Mouse (Mus musculus): ENCODE measurements around the gene Fjx1. TPM values are rescaled to one million over a fixed set of nuclear protein-coding genes. Genes with fewer than 3 reads are reported as not detected.

The Fjx1 gene
- total and polyA plus RNA-seq, 3 experiments, result 0.17 to 0.55 (median 0.43) TPM

DNA sequence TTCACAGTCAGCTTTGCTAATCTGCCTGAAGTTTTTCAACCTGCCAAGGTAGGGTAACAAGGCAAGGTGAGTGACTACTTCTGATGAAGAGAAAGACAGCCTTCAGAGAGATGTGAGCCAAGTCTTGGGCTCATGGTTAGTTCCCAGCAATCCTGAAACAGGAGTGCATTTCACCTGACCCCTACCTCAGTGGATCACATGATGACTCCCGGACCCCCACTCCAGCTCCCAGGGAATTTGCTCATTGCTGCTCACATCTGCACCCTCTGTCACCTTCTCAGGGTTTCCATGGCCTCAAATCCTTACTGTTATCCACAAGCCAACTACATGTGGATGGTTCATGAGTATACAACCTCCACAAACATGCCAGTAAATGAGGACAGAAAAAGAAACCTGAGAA is 9.2 kb upstream of the Fjx1 start:
- in situ Hi-C loops (cut with MboI; ENCODE audit: low pct_ligation_motif_present, low pct_unique_long_range_greater_than_20kb, low sequenced_read_pairs), result no loop called here

GRCm38 (mm10) chr2:102455126-102455525 is 2.8 kb upstream of the Fjx1 start:
- no peaks in the 10 kb centered on the region for H3K27me3 ChIP-seq (replicated peaks)
- TF ChIP-seq RAD21 (IDR thresholded peaks at IDR 0.05; ENCODE audit: low read depth, low read length) (no peak), EP300 (IDR thresholded peaks at IDR 0.05; ENCODE audit: low read length) (no peak), MXI1 (IDR thresholded peaks at IDR 0.05; ENCODE audit: low read depth, low read length) (no peak), ZNF384 (IDR thresholded peaks at IDR 0.05; ENCODE audit: low read depth, low read length) (no peak), JUN (IDR thresholded peaks at IDR 0.05; ENCODE audit: insufficient read depth, low read depth, low read length) (no peak), IRF4 (IDR thresholded peaks at IDR 0.05; ENCODE audit: low read depth, low read length) (no peak), CHD2 (IDR thresholded peaks at IDR 0.05; ENCODE audit: low read length) (no peak), MAFK (IDR thresholded peaks at IDR 0.05; ENCODE audit: insufficient replicate concordance, low read length) (no peak), MYC (IDR thresholded peaks at IDR 0.05; ENCODE audit: low read depth, low read length) (no peak), GABPA (IDR thresholded peaks at IDR 0.05; ENCODE audit: insufficient replicate concordance, low read depth, low read length) (no peak), ZKSCAN1 (IDR thresholded peaks at IDR 0.05; ENCODE audit: borderline replicate concordance, low read depth, low read length) (no peak), HCFC1 (IDR thresholded peaks at IDR 0.05; ENCODE audit: low read depth, low read length) (no peak), MEF2A (IDR thresholded peaks at IDR 0.05; ENCODE audit: borderline replicate concordance, low read depth, low read length) (no peak)
- dilution Hi-C loops (cut with MboI; ENCODE audit: extremely low pct_ligation_motif_present, extremely low pct_unique_long_range_greater_than_20kb, low sequenced_read_pairs) (no loop called here), in situ Hi-C loops (cut with MboI; ENCODE audit: low pct_ligation_motif_present, low pct_unique_long_range_greater_than_20kb, low sequenced_read_pairs) (loop anchor here (10.0 kb wide), 1 partner anchor 360 kb away; no protein-coding TSS in a partner anchor)
- H3K4me3 ChIP-seq (replicated peaks in 1 of 3; ENCODE audit: low read depth in 2 of 3, low read length in 2 of 3, poor library complexity in 1 of 3), result no peak overlapping the region
- H3K27ac ChIP-seq (ENCODE audit: insufficient read depth, low read depth), result no peak overlapping the region
- DNase-seq (ENCODE audit: extremely low read depth), result no peak
- H3K9ac ChIP-seq (ENCODE audit: insufficient read depth, low read depth), result no peak overlapping the region
- H3K9me3 ChIP-seq (replicated peaks; ENCODE audit: low read length), result peaks cover 11% of the 10 kb centered on the region
- no peak overlapping the region for H3K4me2 ChIP-seq (ENCODE audit: insufficient read depth, low read depth, poor library complexity, severe bottlenecking)
- no peaks in the 10 kb centered on the region for H3K36me3 ChIP-seq (replicated peaks in 1 of 2; ENCODE audit: control insufficient read depth in 1 of 2, insufficient read depth in 1 of 2, low read length in 1 of 2)
- no peaks in the 10 kb centered on the region for H3K79me2 ChIP-seq (replicated peaks; ENCODE audit: control insufficient read depth, extremely low read depth, insufficient read depth, poor library complexity, severe bottlenecking)
- peaks cover 0 to 8% of the 10 kb centered on the region in 2 experiments; a peak in 2 of 4 replicates for H3K4me1 ChIP-seq (ENCODE audit: control insufficient read depth in 1 of 2, insufficient read depth in 2 of 2)

More for the DNA sequence above, 9.2 kb upstream of the Fjx1 start:
- Histone ChIP-seq H3K79me2 (replicated peaks; ENCODE audit: control insufficient read depth, extremely low read depth, insufficient read depth, poor library complexity, severe bottlenecking) (no peaks in the 10 kb centered on the region), H3K9me3 (replicated peaks; ENCODE audit: low read length) (no peaks in the 10 kb centered on the region), H3K9ac (ENCODE audit: insufficient read depth, low read depth) (no peak overlapping the region), H3K36me3 (replicated peaks in 1 of 2; ENCODE audit: control insufficient read depth in 1 of 2, insufficient read depth in 1 of 2, low read length in 1 of 2) (no peaks in the 10 kb centered on the region), H3K4me2 (ENCODE audit: insufficient read depth, low read depth, poor library complexity, severe bottlenecking) (no peak overlapping the region), H3K4me1 (ENCODE audit: control insufficient read depth in 1 of 2, insufficient read depth in 2 of 2) (no peaks in the 10 kb centered on the region), H3K4me3 (replicated peaks in 1 of 3; ENCODE audit: low read depth in 2 of 3, low read length in 2 of 3, poor library complexity in 1 of 3) (no peak overlapping the region), H3K27me3 (replicated peaks) (no peaks in the 10 kb centered on the region), H3K27ac (ENCODE audit: insufficient read depth, low read depth) (no peak overlapping the region)
- TF ChIP-seq PAX5 (IDR thresholded peaks at IDR 0.05; ENCODE audit: low read length) (no peak), MYC (IDR thresholded peaks at IDR 0.05; ENCODE audit: low read depth, low read length) (no peak), USF2 (conservative IDR thresholded peaks at IDR 0.05; ENCODE audit: low read depth, low read length) (no peak), SIN3A (IDR thresholded peaks at IDR 0.05; ENCODE audit: low read length) (no peak), TBP (conservative IDR thresholded peaks at IDR 0.05; ENCODE audit: low read depth, low read length) (no peak), NELFE (IDR thresholded peaks at IDR 0.05; ENCODE audit: low read depth, low read length) (no peak), MXI1 (IDR thresholded peaks at IDR 0.05; ENCODE audit: low read depth, low read length) (no peak), KAT2A (IDR thresholded peaks at IDR 0.05; ENCODE audit: insufficient replicate concordance, low read length) (no peak)
- dilution Hi-C loops (cut with MboI; ENCODE audit: extremely low pct_ligation_motif_present, extremely low pct_unique_long_range_greater_than_20kb, low sequenced_read_pairs), result no loop called here
- DNase-seq (ENCODE audit: extremely low read depth), result no peak

All from CH12.LX (cell line).